Mouse (Mus musculus) layer of hippocampus, postnatal 25 days (tissue): ENCODE measurements around the gene Eif4b. TPM values are rescaled to one million over a fixed set of nuclear protein-coding genes. Genes with fewer than 3 reads are reported as not detected.

Experiments used
- DNase-seq, 2 experiments: peaks; one replicate each; pipeline ENCODE4 v3.0.0; 2022; ENCODE audit warnings: mixed read lengths in 2 of 2, low spot score in 1 of 2; ENCODE audit errors: extremely low spot score in 1 of 2
- total RNA-seq, 2 experiments: library from RNA; stranded (reverse); gene quantifications; 2 replicates each; pipeline ENCODE4 v1.2.3; 2021

Eif4b gene
- total RNA-seq, 2 experiments from 2014 or later = 182 to 188 TPM

GRCm38 (mm10) chr15:102114651-102115260 lies 41.2 kb downstream of the Eif4b start:
- no peak for DNase-seq

GRCm38 (mm10) chr15:102115731-102116231 lies 42.2 kb downstream of the Eif4b start:
- DNase-seq = no peak

- no peak for DNase-seq
Measured at GRCm38 (mm10) chr15:102116753-102117415, 43.3 kb downstream of the Eif4b start.

- DNase-seq = no peak
Measured at GRCm38 (mm10) chr15:102117461-102118443, 44.2 kb downstream of the Eif4b start.

- no peak for DNase-seq
Measured at GRCm38 (mm10) chr15:102118591-102118990, 45.0 kb downstream of the Eif4b start.

GRCm38 (mm10) chr15:102119121-102119830 lies 45.7 kb downstream of the Eif4b start:
- DNase-seq = no peak

- no peak for DNase-seq
Measured at GRCm38 (mm10) chr15:102119831-102120170, 46.2 kb downstream of the Eif4b start.

GRCm38 (mm10) chr15:102120530-102120929 lies 47.0 kb downstream of the Eif4b start:
- no peak for DNase-seq

- DNase-seq = no peak
Measured at GRCm38 (mm10) chr15:102126303-102126702, 52.7 kb downstream of the Eif4b start.

GRCm38 (mm10) chr15:102133314-102133713 lies 59.7 kb downstream of the Eif4b start:
- DNase-seq = no peak

GRCm38 (mm10) chr15:102134709-102135108 lies 61.1 kb downstream of the Eif4b start:
- DNase-seq = no peak

- DNase-seq = no peak
Measured at GRCm38 (mm10) chr15:102135522-102136128, 62.1 kb downstream of the Eif4b start.

- DNase-seq = peak; percentile 97 to 99
Measured at GRCm38 (mm10) chr15:102136129-102136758, 62.7 kb downstream of the Eif4b start, which contains the start of gene Spryd3. TSS of gene Spryd3 (minus strand) at chr15:102136234.

GRCm38 (mm10) chr15:102141120-102141519 lies 67.5 kb downstream of the Eif4b start:
- no peak for DNase-seq

GRCm38 (mm10) chr15:102142914-102143912 lies 69.6 kb downstream of the Eif4b start:
- no peak for DNase-seq

- no peak for DNase-seq
Measured at GRCm38 (mm10) chr15:102144274-102144711, 70.7 kb downstream of the Eif4b start, which contains the start of gene Igfbp6. TSS of gene Igfbp6 (plus strand) at chr15:102144362.

- no peak for DNase-seq
Measured at GRCm38 (mm10) chr15:102144726-102145125, 71.2 kb downstream of the Eif4b start.

- no peak for DNase-seq
Measured at GRCm38 (mm10) chr15:102145330-102145729, 71.8 kb downstream of the Eif4b start.
